Mouse (Mus musculus): ENCODE measurements around the gene Mptx1.
"Not testable (repeated sequence)": the region's sequence is repeated elsewhere in the genome, so short reads cannot be mapped to it uniquely, and the experiment has no call there.

Mptx1 gene

GRCm38 (mm10) chr1:174330218-174330617 lies at the start of gene Mptx1:
Mptx1 (plus strand) TSS chr1:174330518.
- DNase-seq: no peak

- DNase-seq: no peak
Measured at GRCm38 (mm10) chr1:174303162-174303561, 27.2 kb upstream of the Mptx1 start.

- DNase-seq: no peak
Measured at GRCm38 (mm10) chr1:174317308-174317707, 13.0 kb upstream of the Mptx1 start.

- DNase-seq: not testable (repeated sequence)
Measured at GRCm38 (mm10) chr1:174353636-174354035, 23.3 kb downstream of the Mptx1 start.

- no peak for DNase-seq
Measured at GRCm38 (mm10) chr1:174354640-174355039, 24.3 kb downstream of the Mptx1 start.

GRCm38 (mm10) chr1:174364882-174365451 lies 34.6 kb downstream of the Mptx1 start, which contains the start of gene Olfr417:
Olfr417 (plus strand) TSS chr1:174365122.
- DNase-seq: no peak

- no peak for DNase-seq
Measured at GRCm38 (mm10) chr1:174373799-174374198, 43.5 kb downstream of the Mptx1 start.
